Comparison of ENCODE assay signal across 9 mouse cellular contexts in genomic region chr2:146810695-146811094, GRCm38 (mm10). TPM values are rescaled to one million over a fixed set of nuclear protein-coding genes. Genes with fewer than 3 reads are reported as not detected.
DNase-seq lines count a peak whose midpoint lies in the region; ATAC-seq and TF ChIP-seq lines count a peak whose summit lies in the region.
"Had no signal": no experiment of that assay in that cellular context is flagged by ENCODE, and none has a peak within 500 bp of the region (broad histone marks: within the 10 kb centered on the region; RNA-seq: fewer than 3 reads in every experiment).

No protein-coding gene starts in this region.

- H3K9me3 ChIP-seq in heart, embryonic 16.5 days (replicated peaks; ENCODE audit: control insufficient read depth, low read length): no peaks in the 10 kb centered on the region
- H3K9me3 ChIP-seq in forebrain, postnatal 0 days (ENCODE audit: low read length): no peaks in the 10 kb centered on the region
- H3K9me3 ChIP-seq in midbrain, embryonic 13.5 days: peaks cover 6% of the 10 kb centered on the region
- no peaks in the 10 kb centered on the region for H3K9me3 ChIP-seq in kidney, embryonic 14.5 days (ENCODE audit: control insufficient read depth, low read length)

- H3K4me1 ChIP-seq in heart, embryonic 16.5 days (ENCODE audit: control insufficient read depth, insufficient read depth, low read length): no peaks in the 10 kb centered on the region
- no peaks in the 10 kb centered on the region for H3K4me1 ChIP-seq in forebrain, postnatal 0 days (ENCODE audit: insufficient read depth)
- peaks cover 11% of the 10 kb centered on the region for H3K4me1 ChIP-seq in midbrain, embryonic 13.5 days (replicated peaks)
- no peaks in the 10 kb centered on the region for H3K4me1 ChIP-seq in cerebellum, adult 2 months (ENCODE audit: control insufficient read depth, insufficient read depth, low read length)
- no peaks in the 10 kb centered on the region for H3K4me1 ChIP-seq in kidney, embryonic 14.5 days (ENCODE audit: control insufficient read depth, insufficient read depth, low read length)

- H3K9ac ChIP-seq in heart, embryonic 16.5 days (ENCODE audit: low read length): no peak overlapping the region
- no peak overlapping the region for H3K9ac ChIP-seq in forebrain, postnatal 0 days
- H3K9ac ChIP-seq in midbrain, embryonic 13.5 days (replicated peaks): no peak overlapping the region
- H3K9ac ChIP-seq in kidney, embryonic 14.5 days (ENCODE audit: low read depth, low read length): no peak overlapping the region

- DNase-seq in heart, adult 9 months (ENCODE audit: low spot score in 2 of 2): no peak
- DNase-seq in brain, embryonic 14.5 days (ENCODE audit: low read depth): peak; percentile 92
- DNase-seq in forebrain, postnatal 0 days: peak; percentile 35
- DNase-seq in cerebellum, adult 2 months: no peak
- no peak for DNase-seq in frontal cortex, postnatal 36 days (ENCODE audit: low spot score in 2 of 2)
- DNase-seq: right cerebral cortex, postnatal 25 days had no signal

- TF ChIP-seq CTCF in brain, embryonic 14.5 days (IDR thresholded peaks at IDR 0.05; ENCODE audit: borderline replicate concordance, extremely low read depth, insufficient read depth, insufficient read length): no peak
- TF ChIP-seq CTCF in forebrain, postnatal 0 days (IDR thresholded peaks at IDR 0.05; ENCODE audit: low read depth): no peak
- TF ChIP-seq CTCF in cerebellum, adult 2 months (IDR thresholded peaks at IDR 0.05; ENCODE audit: borderline replicate concordance, insufficient read depth, low read depth, low read length): no peak

- TF ChIP-seq POLR2A in brain, embryonic 14.5 days (IDR thresholded peaks at IDR 0.05; ENCODE audit: borderline replicate concordance, extremely low read depth, insufficient read depth, insufficient read length, poor library complexity, severe bottlenecking): no peak
- TF ChIP-seq POLR2A in cerebellum, adult 2 months (IDR thresholded peaks at IDR 0.05; ENCODE audit: borderline replicate concordance, insufficient read depth, low read length): no peak

- H3K4me2 ChIP-seq in heart, embryonic 16.5 days (ENCODE audit: low read depth, low read length): peak overlapping the region; percentile 58
- H3K4me2 ChIP-seq in forebrain, postnatal 0 days (ENCODE audit: low read depth): peak overlapping the region; percentile 22
- peak overlapping the region; percentile 14 for H3K4me2 ChIP-seq in midbrain, embryonic 13.5 days (replicated peaks)
- no peak overlapping the region for H3K4me2 ChIP-seq in kidney, embryonic 14.5 days (replicated peaks; ENCODE audit: low read depth, low read length)

- no peaks in the 10 kb centered on the region for H3K27me3 ChIP-seq in heart, embryonic 16.5 days (ENCODE audit: control insufficient read depth, insufficient read depth, low read length)
- H3K27me3 ChIP-seq in forebrain, postnatal 0 days (ENCODE audit: insufficient read depth, low read length): no peaks in the 10 kb centered on the region
- H3K27me3 ChIP-seq in midbrain, embryonic 13.5 days: no peaks in the 10 kb centered on the region
- H3K27me3 ChIP-seq in cerebellum, adult 2 months (ENCODE audit: control insufficient read depth, insufficient read depth, low read length): no peaks in the 10 kb centered on the region
- no peaks in the 10 kb centered on the region for H3K27me3 ChIP-seq in kidney, embryonic 14.5 days (ENCODE audit: control insufficient read depth, insufficient read depth, low read length)

- peak; percentile 32; the same call in 1 of the 2 replicates for ATAC-seq in heart, embryonic 16.5 days (replicated peaks; ENCODE audit: extremely low read depth, insufficient read depth, low FRiP score)
- ATAC-seq in forebrain, postnatal 0 days: peak; percentile 51; the same call in 1 of the 2 replicates
- peak; percentile 76 for ATAC-seq in midbrain, embryonic 13.5 days
- no peak for ATAC-seq in kidney, embryonic 14.5 days (ENCODE audit: low FRiP score, low TSS enrichment)

- H3K27ac ChIP-seq in heart, embryonic 16.5 days (ENCODE audit: low read length): no peak overlapping the region
- no peak overlapping the region for H3K27ac ChIP-seq in forebrain, postnatal 0 days (ENCODE audit: low read depth, low read length)
- peak overlapping the region; percentile 2; the same call in 1 of the 2 replicates for H3K27ac ChIP-seq in midbrain, embryonic 13.5 days
- H3K27ac ChIP-seq in cerebellum, adult 2 months (ENCODE audit: insufficient read depth, low read length): no peak overlapping the region
- no peak overlapping the region for H3K27ac ChIP-seq in kidney, embryonic 14.5 days (ENCODE audit: low read depth, low read length)

- 40% methylated on average over 13 of the region's 13 CpGs for WGBS in heart, embryonic 16.5 days
- whole genome bisulfite sequencing in forebrain, postnatal 0 days: 13% methylated on average over 13 of the region's 13 CpGs
- WGBS in midbrain, embryonic 13.5 days: 28% methylated on average over 13 of the region's 13 CpGs
- WGBS in cerebellum, adult 2 months: 10% methylated on average over 13 of the region's 13 CpGs
- 70% methylated on average over 13 of the region's 13 CpGs for WGBS in kidney, embryonic 14.5 days

- peak overlapping the region; percentile 43 for H3K4me3 ChIP-seq in heart, embryonic 16.5 days (ENCODE audit: low read length)
- no peak overlapping the region for H3K4me3 ChIP-seq in forebrain, postnatal 0 days (ENCODE audit: low read depth, low read length)
- no peak overlapping the region for H3K4me3 ChIP-seq in midbrain, embryonic 13.5 days (replicated peaks)
- no peak overlapping the region for H3K4me3 ChIP-seq in cerebellum, adult 2 months (replicated peaks; ENCODE audit: insufficient read depth, low read depth, low read length)
- no peak overlapping the region for H3K4me3 ChIP-seq in kidney, embryonic 14.5 days (ENCODE audit: low read length)

- H3K36me3 ChIP-seq in heart, embryonic 16.5 days (ENCODE audit: control insufficient read depth, insufficient read depth): no peaks in the 10 kb centered on the region
- H3K36me3 ChIP-seq in forebrain, postnatal 0 days (ENCODE audit: insufficient read depth): no peaks in the 10 kb centered on the region
- H3K36me3 ChIP-seq in midbrain, embryonic 13.5 days: no peaks in the 10 kb centered on the region
- no peaks in the 10 kb centered on the region for H3K36me3 ChIP-seq in kidney, embryonic 14.5 days (ENCODE audit: control insufficient read depth, insufficient read depth, low read length)

RNA-seq across cellular contexts. Expression of gene Kiz, which starts 45.0 kb away (rescaled TPM):
- polyA plus RNA-seq in heart, embryonic 16.5 days (2015; fragmentation: Nextera tagmentation; extraction: Ambion mirVana): 31.1 and 32.9 TPM in 2 replicates
- 12.7 and 14.6 TPM in 2 replicates for polyA plus RNA-seq in brain, embryonic 14.5 days (2012; rRNA removed)
- total RNA-seq in forebrain, postnatal 0 days (2014; rRNA removed): 14.5 and 18.2 TPM in 2 replicates
- polyA plus RNA-seq in forebrain, postnatal 0 days (2015; fragmentation: Nextera tagmentation; extraction: Ambion mirVana): 17.0 and 18.1 TPM in 2 replicates
- 33.5 and 34.9 TPM in 2 replicates for polyA plus RNA-seq in midbrain, embryonic 13.5 days (2015; fragmentation: Nextera tagmentation; extraction: Ambion mirVana)
- polyA plus RNA-seq in cerebellum, adult 2 months (2012; rRNA removed): 20.0 and 20.6 TPM in 2 replicates
- polyA plus RNA-seq in kidney, embryonic 14.5 days (2014; fragmentation: Nextera tagmentation; extraction: Ambion mirVana): 27.9 and 35.7 TPM in 2 replicates

Comparison
In these comparisons a context has a peak if more than half of its experiments do, and no peak if none do; other contexts are left out.
1. DNase-seq: peak in brain, embryonic 14.5 days (single experiment) and forebrain, postnatal 0 days (single experiment); none in heart, adult 9 months (0 of 2), cerebellum, adult 2 months (0 of 2) and frontal cortex, postnatal 36 days (0 of 2).